Mouse (Mus musculus) megakaryocyte, embryonic 14.5 days (primary cell): Measurements from ENCODE around the gene Polr1d. TPM values are rescaled to one million over a fixed set of nuclear protein-coding genes. Genes with fewer than 3 reads are reported as not detected.

ENCODE experiments used
- H3K27me3 ChIP-seq: replicated peaks from 2 replicates; pipeline ENCODE3; 2012; ENCODE audit warnings: inconsistent platforms
- H3K36me3 ChIP-seq: replicated peaks from 2 replicates; pipeline ENCODE3; 2012; ENCODE audit warnings: low read length, inconsistent platforms, mixed read lengths
- H3K4me1 ChIP-seq: 2 replicates; pipeline ENCODE4 v1.6.1; 2012; ENCODE audit warnings: inconsistent platforms
- H3K4me3 ChIP-seq: replicated peaks from 2 replicates; pipeline ENCODE3; 2012; ENCODE audit warnings: moderate library complexity, mild to moderate bottlenecking, inconsistent platforms
- H3K9me3 ChIP-seq: 2 replicates; pipeline ENCODE4 v1.6.1; 2012; ENCODE audit warnings: inconsistent platforms
- FLI1 ChIP-seq: IDR thresholded peaks from 2 replicates; pipeline ENCODE4 v1.6.1; 2012; ENCODE audit warnings: low read length, inconsistent platforms, mixed read lengths
- GATA1 ChIP-seq: IDR thresholded peaks from 3 replicates; pipeline ENCODE4 v1.6.1; 2012; ENCODE audit warnings: mixed read lengths, low read length, inconsistent platforms, borderline replicate concordance
- polyA plus RNA-seq: library from polyadenylated mRNA; stranded (reverse); fragments of >175 nt; gene quantifications from 2 replicates; pipeline ENCODE4 v1.2.3, GENCODE M21; 2012; ENCODE audit warnings: low replicate concordance; ENCODE audit not compliant: insufficient read depth

The Polr1d gene
- polyA plus RNA-seq, 1 experiment = 100 TPM

GRCm38 (mm10) chr5:147068876-147069275, 8.0 kb upstream of the Polr1d start:
- peaks cover 55% of the 10 kb centered on the region for H3K4me1 ChIP-seq
- no peak overlapping the region for H3K4me3 ChIP-seq
- H3K27me3 ChIP-seq = no peaks in the 10 kb centered on the region
- no peak for TF ChIP-seq GATA1
- no peak for TF ChIP-seq FLI1
- H3K9me3 ChIP-seq = no peaks in the 10 kb centered on the region
- H3K36me3 ChIP-seq = peaks cover 9% of the 10 kb centered on the region

- Histone ChIP-seq H3K4me3 (no peak overlapping the region), H3K27me3 (no peaks in the 10 kb centered on the region), H3K4me1 (peaks cover 61% of the 10 kb centered on the region), H3K36me3 (peaks cover 9% of the 10 kb centered on the region), H3K9me3 (no peaks in the 10 kb centered on the region)
- TF ChIP-seq GATA1 (no peak), FLI1 (no peak)
These were observed 5.9 kb upstream of the Polr1d start for GRCm38 (mm10) chr5:147070791-147071516.

- Histone ChIP-seq H3K27me3 (no peaks in the 10 kb centered on the region), H3K36me3 (peaks cover 9% of the 10 kb centered on the region), H3K4me3 (no peak overlapping the region), H3K4me1 (peaks cover 56% of the 10 kb centered on the region), H3K9me3 (no peaks in the 10 kb centered on the region)
- TF ChIP-seq GATA1 = no peak
- no peak for TF ChIP-seq FLI1
These were observed 5.0 kb upstream of the Polr1d start for GRCm38 (mm10) chr5:147071886-147072285.

GRCm38 (mm10) chr5:147073805-147074204, 3.0 kb upstream of the Polr1d start:
- Histone ChIP-seq H3K4me3 (no peak overlapping the region), H3K36me3 (peaks cover 11% of the 10 kb centered on the region), H3K27me3 (no peaks in the 10 kb centered on the region), H3K9me3 (no peaks in the 10 kb centered on the region), H3K4me1 (peaks cover 61% of the 10 kb centered on the region)
- TF ChIP-seq GATA1 (no peak), FLI1 (no peak)

- Histone ChIP-seq H3K27me3 (no peaks in the 10 kb centered on the region), H3K4me1 (peaks cover 64% of the 10 kb centered on the region), H3K9me3 (no peaks in the 10 kb centered on the region), H3K4me3 (peak overlapping the region; percentile 96), H3K36me3 (peaks cover 23% of the 10 kb centered on the region)
- no peak for TF ChIP-seq FLI1
- TF ChIP-seq GATA1 = no peak
These were observed 1.5 kb upstream of the Polr1d start for GRCm38 (mm10) chr5:147075103-147076025.

GRCm38 (mm10) chr5:147076026-147076798, 638 bp upstream of the Polr1d start, which contains the start of gene Lnx2:
TSS of gene Lnx2 (minus strand) at chr5:147076586.
- H3K9me3 ChIP-seq = no peaks in the 10 kb centered on the region
- peaks cover 59% of the 10 kb centered on the region for H3K4me1 ChIP-seq

GRCm38 (mm10) chr5:147077305-147078034, 620 bp downstream of the Polr1d start:
- Histone ChIP-seq H3K4me1 (peaks cover 58% of the 10 kb centered on the region), H3K9me3 (no peaks in the 10 kb centered on the region), H3K4me3 (peak overlapping the region; percentile 96), H3K27me3 (no peaks in the 10 kb centered on the region), H3K36me3 (peaks cover 38% of the 10 kb centered on the region)
- TF ChIP-seq GATA1 (no peak), FLI1 (no peak)

More at GRCm38 (mm10) chr5:147076026-147076798, 638 bp upstream of the Polr1d start, which contains the start of gene Lnx2:
- no peak for TF ChIP-seq GATA1
- TF ChIP-seq FLI1 = no peak
- Histone ChIP-seq H3K4me3 (peak within 1 kb of the TSS; percentile 96), H3K36me3 (peaks cover 26% of the 10 kb centered on the region), H3K27me3 (no peaks in the 10 kb centered on the region)

GRCm38 (mm10) chr5:147078110-147078900, 1.5 kb downstream of the Polr1d start:
- no peaks in the 10 kb centered on the region for H3K27me3 ChIP-seq
- H3K4me3 ChIP-seq = peak overlapping the region; percentile 96
- H3K9me3 ChIP-seq = no peaks in the 10 kb centered on the region
- TF ChIP-seq GATA1 (no peak), FLI1 (no peak)
- peaks cover 50% of the 10 kb centered on the region for H3K4me1 ChIP-seq
- peaks cover 41% of the 10 kb centered on the region for H3K36me3 ChIP-seq
